Mouse (Mus musculus): ENCODE measurements at regions not wholly inside any gene's neighbourhood (a gene's known extent, or its start where the extent isn't known, plus 50 kb on each side); places are given as distances from the start of the nearest gene placed in this dataset.

GRCm38 (mm10) chr11:19701198-19701597, 223.0 kb upstream of the Spred2 start:
- Histone ChIP-seq H3K4me3 (replicated peaks; ENCODE audit: low read length) (no peak overlapping the region), H3K9ac (ENCODE audit: low read depth, low read length, severe bottlenecking) (no peak overlapping the region), H3K4me2 (replicated peaks; ENCODE audit: low read depth, low read length, severe bottlenecking) (no peak overlapping the region), H3K36me3 (ENCODE audit: control insufficient read depth, insufficient read depth, low read length) (no peaks in the 10 kb centered on the region), H3K9me3 (ENCODE audit: control insufficient read depth, low read length) (no peaks in the 10 kb centered on the region), H3K27me3 (ENCODE audit: control insufficient read depth, insufficient read depth, low read length) (no peaks in the 10 kb centered on the region; the same call in 1 of the 2 replicates), H3K4me1 (ENCODE audit: control insufficient read depth, insufficient read depth, low read length) (peaks cover 6% of the 10 kb centered on the region), H3K27ac (replicated peaks; ENCODE audit: low read depth, low read length) (no peak overlapping the region)
- DNase-seq (ENCODE audit: low spot score) (no peak), ATAC-seq (ENCODE audit: low FRiP score, low read depth) (no peak)
- WGBS = 35% methylated on average over 3 of the region's 3 CpGs
- no peak for TF ChIP-seq POLR2A (IDR thresholded peaks at IDR 0.05; ENCODE audit: borderline replicate concordance, extremely low read depth, insufficient read depth, insufficient read length)

DNA sequence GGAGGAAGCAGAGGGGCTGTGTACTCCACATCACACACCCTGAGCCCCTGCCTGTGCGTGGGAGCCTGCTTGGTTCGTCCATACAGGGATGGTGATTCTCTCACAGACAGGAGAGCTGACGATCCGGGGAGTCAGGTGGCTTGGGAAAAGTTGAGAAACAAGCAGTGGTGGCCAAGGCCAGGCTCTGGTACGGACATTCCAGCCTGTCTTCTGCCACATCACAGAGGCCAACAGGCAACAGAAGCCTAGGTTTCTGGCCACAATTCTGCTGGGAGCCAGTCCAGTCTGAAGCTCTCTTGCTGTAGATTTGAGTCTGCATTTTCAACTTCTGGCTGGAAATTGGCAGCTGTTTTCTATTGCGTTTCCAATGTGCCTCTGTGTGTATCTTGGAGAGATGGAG, 215.4 kb upstream of the Spred2 start:
- H3K4me3 ChIP-seq (replicated peaks; ENCODE audit: low read length) = no peak overlapping the region
- TF ChIP-seq POLR2A (IDR thresholded peaks at IDR 0.05; ENCODE audit: borderline replicate concordance, extremely low read depth, insufficient read depth, insufficient read length) = no peak
- DNase-seq (ENCODE audit: low spot score) = no peak
- H3K27ac ChIP-seq (replicated peaks; ENCODE audit: low read depth, low read length) = no peak overlapping the region
- WGBS = 66% methylated on average over 6 of the region's 6 CpGs
- no peak for ATAC-seq (ENCODE audit: low FRiP score, low read depth)
- H3K4me1 ChIP-seq (ENCODE audit: control insufficient read depth, insufficient read depth, low read length) = 0 out of 2 replicates have a peak, but pooled peaks cover 3% of the 10 kb centered on the region
- no peak overlapping the region for H3K4me2 ChIP-seq (replicated peaks; ENCODE audit: low read depth, low read length, severe bottlenecking)
- no peak overlapping the region for H3K9ac ChIP-seq (ENCODE audit: low read depth, low read length, severe bottlenecking)
- H3K36me3 ChIP-seq (ENCODE audit: control insufficient read depth, insufficient read depth, low read length) = no peaks in the 10 kb centered on the region
- H3K27me3 ChIP-seq (ENCODE audit: control insufficient read depth, insufficient read depth, low read length) = no peaks in the 10 kb centered on the region
- no peaks in the 10 kb centered on the region for H3K9me3 ChIP-seq (ENCODE audit: control insufficient read depth, low read length)

- peak; percentile 59 for DNase-seq (ENCODE audit: low spot score)
- Histone ChIP-seq H3K27ac (replicated peaks; ENCODE audit: low read depth, low read length) (no peak overlapping the region), H3K4me1 (ENCODE audit: control insufficient read depth, insufficient read depth, low read length) (peaks cover 5% of the 10 kb centered on the region; the same call in 1 of the 2 replicates), H3K4me3 (replicated peaks; ENCODE audit: low read length) (no peak overlapping the region), H3K9me3 (ENCODE audit: control insufficient read depth, low read length) (no peaks in the 10 kb centered on the region), H3K36me3 (ENCODE audit: control insufficient read depth, insufficient read depth, low read length) (no peaks in the 10 kb centered on the region), H3K27me3 (ENCODE audit: control insufficient read depth, insufficient read depth, low read length) (no peaks in the 10 kb centered on the region), H3K4me2 (replicated peaks; ENCODE audit: low read depth, low read length, severe bottlenecking) (no peak overlapping the region), H3K9ac (ENCODE audit: low read depth, low read length, severe bottlenecking) (no peak overlapping the region)
- 34% methylated on average over 8 of the region's 8 CpGs for WGBS
- ATAC-seq (ENCODE audit: low FRiP score, low read depth) = peak; percentile 53; the same call in 1 of the 2 replicates
- no peak for TF ChIP-seq POLR2A (IDR thresholded peaks at IDR 0.05; ENCODE audit: borderline replicate concordance, extremely low read depth, insufficient read depth, insufficient read length)
Measured at GRCm38 (mm10) chr11:19709337-19709736, 214.8 kb upstream of the Spred2 start.

DNA sequence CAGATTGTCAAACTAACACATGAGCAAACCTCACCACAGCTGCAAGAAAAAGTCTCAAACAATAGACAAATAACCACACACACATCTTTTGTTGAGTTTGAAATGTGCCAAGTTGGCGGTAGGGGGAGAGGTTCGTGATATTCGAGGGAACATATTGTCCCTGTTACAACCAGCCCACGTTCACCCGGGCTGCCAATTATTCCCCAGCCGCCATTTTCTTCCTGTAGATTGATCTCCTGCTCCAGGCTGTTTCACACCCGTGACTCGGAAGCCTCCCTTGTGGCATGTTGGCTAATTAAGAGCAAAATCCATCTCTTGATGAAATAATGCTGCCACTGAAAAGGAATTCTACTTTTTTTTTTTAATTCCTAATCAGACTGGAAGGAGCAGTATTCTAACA, 211.1 kb upstream of the Spred2 start:
- Histone ChIP-seq H3K4me2 (replicated peaks; ENCODE audit: low read depth, low read length, severe bottlenecking) (no peak overlapping the region), H3K9me3 (ENCODE audit: control insufficient read depth, low read length) (no peaks in the 10 kb centered on the region), H3K36me3 (ENCODE audit: control insufficient read depth, insufficient read depth, low read length) (no peaks in the 10 kb centered on the region), H3K27ac (replicated peaks; ENCODE audit: low read depth, low read length) (no peak overlapping the region), H3K27me3 (ENCODE audit: control insufficient read depth, insufficient read depth, low read length) (no peaks in the 10 kb centered on the region), H3K4me3 (replicated peaks; ENCODE audit: low read length) (no peak overlapping the region), H3K4me1 (ENCODE audit: control insufficient read depth, insufficient read depth, low read length) (peaks cover 5% of the 10 kb centered on the region; the same call in 1 of the 2 replicates), H3K9ac (ENCODE audit: low read depth, low read length, severe bottlenecking) (no peak overlapping the region)
- ATAC-seq (ENCODE audit: low FRiP score, low read depth) (no peak), DNase-seq (ENCODE audit: low spot score) (no peak)
- TF ChIP-seq POLR2A (IDR thresholded peaks at IDR 0.05; ENCODE audit: borderline replicate concordance, extremely low read depth, insufficient read depth, insufficient read length) = no peak
- 61% methylated on average over 8 of the region's 8 CpGs for WGBS

DNA sequence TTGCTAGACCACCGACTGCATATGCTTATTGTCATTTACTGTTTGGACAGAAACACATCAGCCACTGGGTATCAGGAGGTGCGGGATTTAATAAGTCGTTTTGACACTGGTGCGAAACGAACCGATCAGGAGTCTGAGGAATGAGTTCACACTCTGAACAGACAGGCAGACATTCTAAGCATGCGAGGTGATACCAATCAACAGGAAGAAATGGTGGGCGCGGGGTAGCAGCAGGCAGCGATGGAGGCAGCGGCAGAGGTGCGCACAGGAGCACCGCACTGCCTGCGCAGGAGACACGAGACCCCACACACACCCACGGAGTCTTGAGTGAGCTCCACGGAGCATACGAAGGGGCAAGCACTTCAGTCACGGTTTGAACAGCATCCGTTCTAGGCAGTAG, 210.6 kb upstream of the Spred2 start:
- no peak overlapping the region for H3K4me2 ChIP-seq (replicated peaks; ENCODE audit: low read depth, low read length, severe bottlenecking)
- peaks cover 5% of the 10 kb centered on the region; the same call in 1 of the 2 replicates for H3K4me1 ChIP-seq (ENCODE audit: control insufficient read depth, insufficient read depth, low read length)
- ATAC-seq (ENCODE audit: low FRiP score, low read depth) (no peak), DNase-seq (ENCODE audit: low spot score) (no peak)
- no peaks in the 10 kb centered on the region for H3K9me3 ChIP-seq (ENCODE audit: control insufficient read depth, low read length)
- no peak overlapping the region for H3K4me3 ChIP-seq (replicated peaks; ENCODE audit: low read length)
- no peaks in the 10 kb centered on the region for H3K27me3 ChIP-seq (ENCODE audit: control insufficient read depth, insufficient read depth, low read length)
- no peaks in the 10 kb centered on the region for H3K36me3 ChIP-seq (ENCODE audit: control insufficient read depth, insufficient read depth, low read length)
- H3K27ac ChIP-seq (replicated peaks; ENCODE audit: low read depth, low read length) = no peak overlapping the region
- H3K9ac ChIP-seq (ENCODE audit: low read depth, low read length, severe bottlenecking) = no peak overlapping the region
- WGBS = 73% methylated on average over 20 of the region's 20 CpGs
- TF ChIP-seq POLR2A (IDR thresholded peaks at IDR 0.05; ENCODE audit: borderline replicate concordance, extremely low read depth, insufficient read depth, insufficient read length) = no peak

DNA sequence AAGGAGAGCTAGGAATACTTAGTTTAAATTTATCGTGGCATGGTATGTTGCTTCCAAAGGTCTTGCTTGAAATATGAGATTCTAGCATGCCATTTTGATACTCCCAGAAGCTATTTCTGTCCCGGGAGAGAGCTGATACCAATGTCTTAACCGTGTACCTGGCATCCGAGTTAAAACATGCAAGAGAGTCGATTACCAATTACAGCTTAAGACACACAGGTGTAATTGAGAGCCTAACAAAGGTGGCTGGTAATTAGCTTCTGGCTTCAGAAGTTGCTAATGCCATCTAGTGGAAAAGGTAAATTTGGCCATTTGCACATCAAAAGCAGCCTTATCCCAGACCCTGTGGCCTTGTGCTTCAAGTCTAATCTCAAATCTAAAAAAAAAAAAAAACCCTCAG, 210.0 kb upstream of the Spred2 start:
- ATAC-seq (ENCODE audit: low FRiP score, low read depth) (no peak), DNase-seq (ENCODE audit: low spot score) (no peak)
- H3K36me3 ChIP-seq (ENCODE audit: control insufficient read depth, insufficient read depth, low read length) = no peaks in the 10 kb centered on the region
- H3K9me3 ChIP-seq (ENCODE audit: control insufficient read depth, low read length) = no peaks in the 10 kb centered on the region
- TF ChIP-seq POLR2A (IDR thresholded peaks at IDR 0.05; ENCODE audit: borderline replicate concordance, extremely low read depth, insufficient read depth, insufficient read length) = no peak
- H3K4me1 ChIP-seq (ENCODE audit: control insufficient read depth, insufficient read depth, low read length) = peaks cover 2% of the 10 kb centered on the region; the same call in 1 of the 2 replicates
- no peak overlapping the region for H3K4me2 ChIP-seq (replicated peaks; ENCODE audit: low read depth, low read length, severe bottlenecking)
- H3K27me3 ChIP-seq (ENCODE audit: control insufficient read depth, insufficient read depth, low read length) = no peaks in the 10 kb centered on the region
- no peak overlapping the region for H3K9ac ChIP-seq (ENCODE audit: low read depth, low read length, severe bottlenecking)
- WGBS = 9% methylated on average over 5 of the region's 5 CpGs
- H3K27ac ChIP-seq (replicated peaks; ENCODE audit: low read depth, low read length) = no peak overlapping the region
- no peak overlapping the region for H3K4me3 ChIP-seq (replicated peaks; ENCODE audit: low read length)
